Mouse (Mus musculus): ENCODE measurements around the gene Aox2.

- TF ChIP-seq ZC3H11A (IDR thresholded peaks at IDR 0.05; ENCODE audit: borderline replicate concordance, low read depth, low read length), result no peak
- no peak for TF ChIP-seq MAFK (IDR thresholded peaks at IDR 0.05; ENCODE audit: insufficient read depth, low read depth, low read length)
- TF ChIP-seq HCFC1 (IDR thresholded peaks at IDR 0.05; ENCODE audit: borderline replicate concordance, insufficient read depth, low read length), result no peak
- TF ChIP-seq ZNF384 (IDR thresholded peaks at IDR 0.05; ENCODE audit: low read depth, low read length), result no peak
These were observed 16.6 kb downstream of the Aox2 start for GRCm38 (mm10) chr1:58294730-58295129.
